Mouse (Mus musculus) kidney, embryonic 15.5 days (tissue): ENCODE measurements around the gene Il17f. TPM values are rescaled to one million over a fixed set of nuclear protein-coding genes. Genes with fewer than 3 reads are reported as not detected.
"Not testable (repeated sequence)": the region's sequence is repeated elsewhere in the genome, so short reads cannot be mapped to it uniquely, and the experiment has no call there.

ENCODE experiments used
- ATAC-seq: fragments of 200-750 bp; cut with Nextera tagmentation; replicated peaks from 2 replicates; pipeline ENCODE4 v1.8.0; 2017; ENCODE audit warnings: moderate TSS enrichment; ENCODE audit not compliant: low FRiP score
- H3K27ac ChIP-seq: fragments of 300-500 bp; sonication (generic); 2 replicates; pipeline ENCODE4 v1.5.1; 2015; ENCODE audit warnings: mild to moderate bottlenecking, inconsistent platforms
- H3K27me3 ChIP-seq: fragments of 300-500 bp; sonication (generic); 2 replicates; pipeline ENCODE4 v1.6.1; 2015; ENCODE audit warnings: inconsistent platforms
- H3K36me3 ChIP-seq: fragments of 300-500 bp; sonication (generic); 2 replicates; pipeline ENCODE4 v1.6.1; 2015; ENCODE audit warnings: inconsistent platforms
- H3K4me1 ChIP-seq: fragments of 300-500 bp; sonication (generic); 2 replicates; pipeline ENCODE4 v1.6.1; 2015; ENCODE audit warnings: inconsistent platforms
- H3K4me2 ChIP-seq: fragments of 300-500 bp; sonication (generic); 2 replicates; pipeline ENCODE4 v1.6.1; 2015; ENCODE audit warnings: moderate library complexity, mild to moderate bottlenecking, inconsistent platforms
- H3K4me3 ChIP-seq: fragments of 300-500 bp; sonication (generic); replicated peaks from 2 replicates; pipeline ENCODE4 v1.5.1; 2015; ENCODE audit warnings: mild to moderate bottlenecking, inconsistent platforms
- H3K9ac ChIP-seq: fragments of 300-500 bp; sonication (generic); 2 replicates; pipeline ENCODE4 v1.6.1; 2015; ENCODE audit warnings: mild to moderate bottlenecking, inconsistent platforms
- H3K9me3 ChIP-seq: fragments of 300-500 bp; sonication (generic); replicated peaks from 2 replicates; pipeline ENCODE4 v1.6.1; 2016; ENCODE audit warnings: inconsistent platforms
- WGBS: fragments of 180-500 bp; shearing (Covaris S2); methylation state at CpG from one replicate; pipeline ENCODE4 v1.1.7; 2015; ENCODE audit warnings: mixed read lengths; 5-methylcytosine and 5-hydroxymethylcytosine counted together
- polyA plus RNA-seq: library from polyadenylated mRNA; unstranded; fragments of >200 nt; fragmentation: Nextera tagmentation; extraction: Ambion mirVana; gene quantifications from 2 replicates; pipeline ENCODE4 v1.2.1, GENCODE M21; 2015

The Il17f gene
- 0.30 TPM in 1 of 2 replicates, not detected in the other for polyA plus RNA-seq

DNA sequence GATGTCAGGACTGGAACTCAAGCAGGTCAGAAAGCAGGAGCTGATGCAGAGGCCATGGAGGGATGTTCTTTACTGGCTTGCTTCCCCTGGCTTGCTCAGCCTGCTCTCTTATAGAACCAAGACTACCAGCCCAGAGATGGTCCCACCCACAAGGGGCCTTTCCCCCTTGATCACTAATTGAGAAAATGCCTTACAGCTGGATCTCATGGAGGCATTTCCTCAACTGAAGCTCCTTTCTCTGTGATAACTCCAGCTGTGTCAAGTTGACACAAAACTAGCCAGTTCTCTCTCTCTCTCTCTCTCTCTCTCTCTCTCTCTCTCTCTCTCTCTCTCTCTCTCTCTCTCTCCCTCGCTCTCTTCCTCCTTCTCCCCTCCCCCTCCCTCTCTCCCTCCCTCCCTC, at the start of gene Il17f:
Gene Il17f, minus strand, starts transcription at position 101 of the 400 bp plus-strand sequence.
- H3K9ac ChIP-seq, H3K9me3 ChIP-seq, H3K36me3 ChIP-seq, H3K27ac ChIP-seq, H3K4me3 ChIP-seq, H3K27me3 ChIP-seq, H3K4me1 ChIP-seq, H3K4me2 ChIP-seq, ATAC-seq: not testable (repeated sequence)
- WGBS: 83% methylated on average over 1 of the region's 1 CpGs

DNA sequence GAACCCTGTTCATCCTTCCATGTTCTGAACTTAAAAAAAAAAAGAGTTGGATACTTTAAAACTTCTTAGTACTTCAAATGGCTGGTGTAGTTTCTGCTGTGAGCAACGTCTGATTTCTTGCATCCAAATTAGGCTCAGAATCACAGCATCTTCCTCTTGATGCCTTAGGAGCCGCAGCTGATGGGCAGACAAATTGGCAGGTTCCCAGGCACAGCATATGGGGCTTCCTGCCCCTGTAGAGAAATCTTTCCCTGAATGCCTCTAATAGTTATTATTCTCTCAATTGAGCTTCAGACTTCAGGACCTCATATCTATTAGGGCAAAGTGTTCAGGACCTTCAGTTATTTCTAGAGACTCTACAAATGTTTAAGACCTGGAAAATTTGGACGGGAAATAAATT, 49.5 kb upstream of the Il17f start:
- 76% methylated on average over 3 of the region's 3 CpGs for WGBS
- H3K9me3 ChIP-seq: no peaks in the 10 kb centered on the region
- no peak overlapping the region for H3K27ac ChIP-seq
- no peaks in the 10 kb centered on the region for H3K27me3 ChIP-seq
- no peaks in the 10 kb centered on the region for H3K36me3 ChIP-seq
- ATAC-seq: no peak
- no peaks in the 10 kb centered on the region for H3K4me1 ChIP-seq
- H3K4me2 ChIP-seq: no peak overlapping the region
- H3K9ac ChIP-seq: no peak overlapping the region
- H3K4me3 ChIP-seq: no peak overlapping the region

DNA sequence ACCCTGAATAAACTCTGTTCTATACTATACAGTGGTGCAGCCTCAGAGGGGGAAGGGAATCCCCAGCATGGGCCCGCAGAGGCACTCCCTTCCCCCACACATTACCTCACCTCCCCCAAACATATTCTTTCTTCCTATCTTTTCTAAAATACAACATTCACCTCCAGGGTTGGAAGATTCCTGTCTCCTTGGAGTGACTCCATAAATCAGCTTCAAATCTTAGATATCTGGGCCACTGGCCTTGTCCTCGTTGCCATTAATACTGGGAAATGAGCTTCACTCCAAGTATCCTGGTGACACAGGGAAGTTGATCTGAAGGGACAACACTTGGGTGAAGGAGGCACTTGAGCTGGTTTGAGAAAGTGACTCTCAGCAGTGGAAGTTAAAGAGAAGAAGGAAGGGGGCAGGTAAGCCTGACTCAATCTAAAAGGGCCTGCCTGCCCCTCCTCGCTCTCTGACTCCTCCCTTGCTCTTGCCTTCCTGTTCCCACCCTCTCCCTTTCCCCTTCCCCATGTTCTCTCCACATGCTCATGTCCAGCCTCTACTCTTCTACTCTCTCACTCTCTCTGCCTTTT, 46.2 kb upstream of the Il17f start:
- Histone ChIP-seq H3K27me3 (no peaks in the 10 kb centered on the region), H3K4me2 (no peak overlapping the region), H3K27ac (no peak overlapping the region), H3K9ac (no peak overlapping the region), H3K9me3 (no peaks in the 10 kb centered on the region), H3K36me3 (no peaks in the 10 kb centered on the region), H3K4me1 (no peaks in the 10 kb centered on the region), H3K4me3 (no peak overlapping the region)
- WGBS: 62% methylated on average over 3 of the region's 3 CpGs
- ATAC-seq: no peak

DNA sequence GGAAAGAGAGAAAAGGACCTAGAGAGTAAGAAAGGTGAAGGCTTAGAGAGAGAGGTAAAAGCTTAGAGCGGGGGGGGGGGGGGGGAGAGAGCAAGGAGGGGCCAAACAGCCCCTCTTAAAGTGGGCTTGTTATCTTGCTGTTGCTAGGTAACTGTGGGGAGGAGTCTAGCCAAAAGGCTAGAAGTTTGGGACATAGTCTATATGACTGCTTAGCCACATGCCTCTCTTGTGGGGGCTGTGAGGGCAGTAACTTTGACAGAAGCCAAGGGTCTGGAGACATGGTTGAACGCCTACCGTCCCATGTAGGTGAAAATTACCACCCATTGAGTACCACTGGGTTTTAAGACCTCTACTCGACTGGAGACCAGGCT, 42.7 kb upstream of the Il17f start:
- H3K4me2 ChIP-seq: no peak overlapping the region
- ATAC-seq: no peak
- 38% methylated on average over 3 of the region's 4 CpGs for WGBS

DNA sequence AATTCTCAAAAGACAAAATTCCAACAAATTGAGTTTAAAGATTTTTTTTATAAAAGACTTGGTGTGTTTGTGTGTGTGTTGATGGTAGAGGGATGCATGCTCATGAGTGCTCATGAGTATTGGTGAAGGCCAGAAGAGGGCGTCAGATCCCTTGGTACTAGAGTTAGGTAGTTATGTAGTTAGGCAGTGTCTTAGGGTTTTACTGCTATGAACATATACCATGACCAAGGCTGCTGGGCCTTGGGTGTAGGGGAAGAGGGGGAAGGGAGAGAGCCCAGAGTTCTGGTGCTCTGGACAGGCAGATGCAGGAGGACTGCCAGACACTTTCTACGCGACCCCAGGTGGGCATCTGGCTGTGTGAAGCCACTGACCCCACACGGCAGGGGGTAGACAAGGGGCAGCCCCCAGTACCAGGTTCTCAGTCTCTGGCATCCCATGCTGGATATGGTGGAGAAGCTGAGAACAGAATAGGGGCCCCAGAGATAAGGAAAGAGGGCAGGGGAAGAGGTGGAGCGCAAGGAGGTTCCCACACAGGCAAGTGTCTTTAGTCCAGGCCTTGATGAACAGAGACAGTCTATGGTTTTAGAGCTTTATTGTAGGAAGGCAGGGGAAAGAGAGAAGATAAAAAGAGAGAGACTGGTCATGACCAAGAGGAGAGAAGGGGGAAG, 42.2 kb upstream of the Il17f start:
- Histone ChIP-seq H3K4me1 (no peaks in the 10 kb centered on the region), H3K27me3 (no peaks in the 10 kb centered on the region), H3K27ac (no peak overlapping the region), H3K9ac (no peak overlapping the region), H3K4me2 (no peak overlapping the region), H3K9me3 (no peaks in the 10 kb centered on the region), H3K4me3 (no peak overlapping the region), H3K36me3 (no peaks in the 10 kb centered on the region)
- ATAC-seq: no peak
- WGBS: 69% methylated on average over 5 of the region's 5 CpGs

More for the DNA sequence above, 42.7 kb upstream of the Il17f start:
- Histone ChIP-seq H3K9ac (no peak overlapping the region), H3K4me1 (no peaks in the 10 kb centered on the region), H3K36me3 (no peaks in the 10 kb centered on the region), H3K27ac (no peak overlapping the region), H3K4me3 (no peak overlapping the region), H3K27me3 (no peaks in the 10 kb centered on the region), H3K9me3 (no peaks in the 10 kb centered on the region)

DNA sequence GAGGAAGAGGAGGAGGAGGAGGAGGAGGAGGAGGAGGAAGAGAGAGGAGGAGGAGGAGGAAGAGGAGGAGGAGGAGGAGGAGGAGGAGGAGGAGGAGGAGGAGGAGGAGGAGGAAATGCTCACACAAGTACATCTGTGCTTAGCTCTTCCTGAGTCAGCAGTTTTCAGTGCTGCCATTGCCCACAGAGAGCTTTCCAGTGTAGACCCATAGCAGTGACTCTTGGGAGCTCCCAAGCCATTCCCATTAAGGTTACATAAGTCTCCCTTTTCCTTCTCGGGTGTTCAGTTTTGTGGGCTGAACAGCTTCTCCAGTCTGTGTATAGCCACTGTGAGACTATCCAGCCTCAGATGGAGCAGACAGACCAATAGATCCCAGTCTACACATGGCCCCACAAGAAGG, 40.1 kb upstream of the Il17f start:
- no peak overlapping the region for H3K4me2 ChIP-seq
- no peaks in the 10 kb centered on the region for H3K9me3 ChIP-seq
- WGBS: 67% methylated on average over 1 of the region's 1 CpGs
- no peak overlapping the region for H3K27ac ChIP-seq
- H3K27me3 ChIP-seq: no peaks in the 10 kb centered on the region
- H3K36me3 ChIP-seq: no peaks in the 10 kb centered on the region
- H3K4me3 ChIP-seq: no peak overlapping the region
- no peaks in the 10 kb centered on the region for H3K4me1 ChIP-seq
- no peak overlapping the region for H3K9ac ChIP-seq
- no peak for ATAC-seq

DNA sequence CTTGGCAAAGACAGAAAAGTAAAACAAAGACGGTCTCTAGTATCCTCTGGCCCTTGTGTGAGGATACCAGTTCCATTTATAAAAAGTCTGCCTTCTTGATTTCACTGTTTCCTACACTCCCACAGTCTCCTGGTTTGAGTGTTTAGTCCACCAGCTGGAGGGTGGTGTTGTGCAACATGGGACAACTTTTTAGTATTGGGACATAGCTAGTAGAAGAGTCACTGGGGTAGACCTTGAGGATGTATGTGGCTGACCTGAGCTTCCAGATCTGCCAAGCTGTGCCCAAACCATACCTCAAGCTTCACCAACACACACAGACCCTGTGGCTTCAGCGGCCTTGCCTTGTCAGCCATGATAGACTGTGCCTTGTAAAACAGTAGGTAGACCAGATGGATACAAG, 37.6 kb upstream of the Il17f start:
- whole genome bisulfite sequencing: 90% methylated on average over 2 of the region's 2 CpGs
- H3K4me2 ChIP-seq: no peak overlapping the region
- no peak overlapping the region for H3K27ac ChIP-seq
- H3K36me3 ChIP-seq: no peaks in the 10 kb centered on the region
- no peaks in the 10 kb centered on the region for H3K4me1 ChIP-seq
- no peak for ATAC-seq
- no peaks in the 10 kb centered on the region for H3K9me3 ChIP-seq
- no peak overlapping the region for H3K4me3 ChIP-seq
- no peaks in the 10 kb centered on the region for H3K27me3 ChIP-seq
- H3K9ac ChIP-seq: no peak overlapping the region

DNA sequence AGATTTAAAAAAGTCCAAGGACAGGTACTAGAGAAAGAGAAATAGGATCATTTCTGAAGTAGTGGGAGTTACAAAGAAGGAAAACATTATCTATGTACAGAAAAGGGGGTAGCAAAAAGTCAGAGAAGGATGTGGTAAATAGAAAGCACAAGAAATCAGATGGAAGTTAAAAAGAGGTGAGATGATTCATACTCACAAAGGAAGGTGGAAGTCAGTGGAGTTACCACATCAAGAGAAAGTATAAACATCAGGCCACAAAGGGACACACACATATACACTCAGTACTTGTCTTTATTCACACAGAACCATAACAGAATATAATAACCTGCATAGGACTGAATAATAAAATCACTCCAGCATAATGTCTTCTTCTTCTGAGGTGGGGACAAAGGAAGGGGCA, 34.6 kb upstream of the Il17f start:
- Histone ChIP-seq H3K27me3 (no peaks in the 10 kb centered on the region), H3K4me3 (no peak overlapping the region), H3K9ac (no peak overlapping the region), H3K4me1 (no peaks in the 10 kb centered on the region), H3K27ac (no peak overlapping the region), H3K9me3 (no peaks in the 10 kb centered on the region), H3K4me2 (no peak overlapping the region), H3K36me3 (no peaks in the 10 kb centered on the region)
- no peak for ATAC-seq

DNA sequence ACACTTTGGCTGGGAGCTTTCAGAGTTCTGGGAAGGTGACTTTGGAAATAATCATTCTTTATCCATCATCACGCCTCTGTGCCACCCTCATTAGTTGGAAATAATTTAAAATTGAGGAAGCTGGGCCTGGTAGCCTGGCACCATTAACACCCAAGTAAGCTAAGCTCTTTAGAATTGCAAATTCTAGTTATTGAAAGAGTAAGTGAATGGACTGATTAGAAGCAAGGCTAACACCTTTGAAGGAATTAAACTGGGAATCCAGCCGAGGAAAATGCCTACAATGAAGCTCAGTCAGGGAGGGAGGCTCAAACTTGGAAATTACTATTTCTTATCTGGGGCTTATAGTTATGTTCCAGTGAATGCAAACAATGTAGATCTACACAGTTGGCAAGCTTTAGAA, 33.5 kb upstream of the Il17f start:
- H3K36me3 ChIP-seq: no peaks in the 10 kb centered on the region
- H3K27me3 ChIP-seq: no peaks in the 10 kb centered on the region
- H3K9ac ChIP-seq: no peak overlapping the region
- H3K4me2 ChIP-seq: no peak overlapping the region
- 0 out of 2 replicates have a peak, but pooled peaks cover 2% of the 10 kb centered on the region for H3K4me1 ChIP-seq
- no peak overlapping the region for H3K4me3 ChIP-seq
- ATAC-seq: no peak
- 76% methylated on average over 2 of the region's 2 CpGs for WGBS
- no peaks in the 10 kb centered on the region for H3K9me3 ChIP-seq
- H3K27ac ChIP-seq: no peak overlapping the region

DNA sequence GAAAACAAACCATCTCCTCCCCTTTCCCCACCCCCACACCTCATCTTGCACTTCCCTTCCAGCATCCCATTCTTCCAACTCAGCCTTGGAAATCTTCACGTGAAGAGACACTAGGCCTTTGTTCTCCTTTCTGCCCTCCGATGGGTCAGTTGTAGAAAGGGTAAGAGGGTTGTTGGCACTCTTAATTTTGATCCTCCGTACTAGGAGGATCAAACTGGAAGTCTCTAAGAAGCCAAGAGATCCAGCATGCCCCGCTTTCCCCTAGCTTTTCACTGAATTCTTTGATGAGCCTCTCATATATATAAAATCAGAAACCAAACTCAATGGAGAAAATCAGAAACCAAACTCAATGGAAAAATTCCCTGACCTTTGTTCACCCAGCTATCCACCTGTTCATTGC, 33.1 kb upstream of the Il17f start:
- H3K4me2 ChIP-seq: no peak overlapping the region
- H3K27me3 ChIP-seq: no peaks in the 10 kb centered on the region
- no peaks in the 10 kb centered on the region for H3K36me3 ChIP-seq
- H3K27ac ChIP-seq: no peak overlapping the region
- no peak overlapping the region for H3K9ac ChIP-seq
- 64% methylated on average over 4 of the region's 4 CpGs for WGBS
- peaks cover 6% of the 10 kb centered on the region for H3K4me1 ChIP-seq
- ATAC-seq: no peak
- no peaks in the 10 kb centered on the region for H3K9me3 ChIP-seq
- H3K4me3 ChIP-seq: no peak overlapping the region

DNA sequence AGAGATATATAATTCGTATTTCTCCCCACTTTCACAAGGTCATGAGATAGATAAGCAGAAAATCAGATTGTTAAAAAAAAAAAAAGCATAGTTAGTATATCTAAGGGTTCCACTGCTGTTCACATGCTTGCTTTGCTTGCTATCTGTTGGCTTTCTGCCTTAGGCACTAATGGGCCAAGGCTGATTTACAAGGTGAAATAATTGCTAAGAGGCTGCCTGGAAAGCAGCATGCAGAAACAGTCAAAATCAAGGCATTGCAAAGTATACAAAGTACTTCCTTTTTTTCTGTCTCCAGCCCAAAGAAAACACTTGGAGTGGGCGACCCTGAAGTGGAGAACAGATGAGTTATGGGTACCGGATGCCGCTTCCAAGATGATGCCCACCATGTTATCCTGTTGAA, 30.5 kb upstream of the Il17f start:
- Histone ChIP-seq H3K9me3 (no peaks in the 10 kb centered on the region), H3K27ac (no peak overlapping the region), H3K4me2 (no peak overlapping the region), H3K27me3 (no peaks in the 10 kb centered on the region), H3K9ac (no peak overlapping the region), H3K4me1 (peaks cover 17% of the 10 kb centered on the region), H3K4me3 (no peak overlapping the region), H3K36me3 (peaks cover 22% of the 10 kb centered on the region)
- no peak for ATAC-seq
- WGBS: 81% methylated on average over 4 of the region's 4 CpGs

DNA sequence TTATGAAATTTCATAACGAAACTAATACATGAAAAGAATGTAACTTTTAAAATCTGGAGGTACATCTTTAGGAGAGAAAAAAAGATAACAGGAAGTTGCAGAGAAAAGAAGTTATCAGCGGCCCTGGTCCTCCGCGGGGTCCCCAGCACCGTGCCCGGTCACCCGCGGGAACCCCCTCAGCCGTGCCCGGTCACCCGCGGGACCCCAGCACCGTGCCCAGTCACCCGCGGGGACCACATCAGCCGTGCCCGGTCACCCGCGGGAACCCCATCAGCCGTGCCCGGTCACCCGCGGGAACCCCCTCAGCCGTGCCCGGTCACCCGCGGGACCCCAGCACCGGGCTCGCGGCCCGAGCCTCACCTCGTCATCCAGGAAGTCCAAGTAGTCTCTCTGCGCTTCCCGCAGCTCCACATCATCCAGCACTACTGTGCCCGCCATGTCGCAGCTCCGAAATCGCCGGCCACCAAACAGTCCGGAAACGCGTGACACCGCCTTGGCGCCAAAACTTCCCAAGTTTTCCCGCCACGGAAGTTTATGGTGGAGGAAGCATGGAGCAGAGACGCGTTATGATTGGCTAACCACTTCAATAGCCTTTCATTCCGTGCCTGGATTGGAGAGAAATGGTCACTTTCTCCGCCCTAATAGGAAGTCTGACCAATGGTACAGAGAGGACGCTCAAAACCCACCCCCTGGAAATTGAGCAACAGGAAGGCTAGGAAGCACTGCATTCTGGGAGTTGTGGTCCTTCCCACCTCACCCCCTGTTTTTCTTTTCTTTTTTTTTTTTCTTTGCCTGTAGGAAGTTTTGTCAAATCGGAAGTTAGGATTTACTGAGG, 29.6 kb upstream of the Il17f start, which contains the start of gene Mcm3:
Gene Mcm3, minus strand, starts transcription at position 542 of the 835 bp plus-strand sequence.
- Histone ChIP-seq H3K36me3 (peaks cover 31% of the 10 kb centered on the region), H3K4me1 (peaks cover 17% of the 10 kb centered on the region), H3K4me2 (peak within 1 kb of the TSS; percentile 77), H3K27me3 (no peaks in the 10 kb centered on the region), H3K27ac (peak within 1 kb of the TSS; percentile 56; the same call in 1 of the 2 replicates), H3K9me3 (no peaks in the 10 kb centered on the region), H3K9ac (peak within 1 kb of the TSS; percentile 79), H3K4me3 (peak within 1 kb of the TSS; percentile 88)
- under 1% methylated on average over 52 of the region's 52 CpGs for WGBS
- peak; percentile 100 for ATAC-seq
